Mouse (Mus musculus) ES-E14 (cell line): ENCODE measurements around the gene Ccdc9. TPM values are rescaled to one million over a fixed set of nuclear protein-coding genes. Genes with fewer than 3 reads are reported as not detected.

Experiments
- DNase-seq: peaks from one replicate; pipeline ENCODE4 v3.0.0-alpha.2; 2013; ENCODE audit warnings: low read depth, low spot score
- H3K27ac ChIP-seq: 2 replicates; pipeline ENCODE4 v1.5.1; 2012; ENCODE audit warnings: low read depth, mild to moderate bottlenecking, low read length, moderate library complexity, mixed read lengths; ENCODE audit not compliant: poor library complexity, insufficient read depth, severe bottlenecking
- H3K36me3 ChIP-seq: 2 replicates; pipeline ENCODE4 v1.6.1; 2012; ENCODE audit warnings: mild to moderate bottlenecking, low read length, moderate library complexity, mixed read lengths; ENCODE audit not compliant: control insufficient read depth, poor library complexity, insufficient read depth, severe bottlenecking
- H3K4me1 ChIP-seq, 2 experiments: fragments of 150-350 bp in 1 of 2; sonication (generic) in 1 of 2; 2 replicates each; pipeline ENCODE4 v1.6.1; 2012; ENCODE audit warnings: low read length in 2 of 2, mild to moderate bottlenecking in 1 of 2, mixed read lengths in 1 of 2; ENCODE audit not compliant: control insufficient read depth in 2 of 2, insufficient read depth in 2 of 2, poor library complexity in 1 of 2
- H3K4me3 ChIP-seq, 2 experiments: fragments of 150-350 bp in 1 of 2; sonication (generic) in 1 of 2; 2 replicates each; pipeline ENCODE4 v1.5.1; 2012; ENCODE audit warnings: low read length in 2 of 2, low read depth in 1 of 2, mild to moderate bottlenecking in 1 of 2, mixed read lengths in 1 of 2; ENCODE audit not compliant: insufficient read depth in 1 of 2, poor library complexity in 1 of 2, severe bottlenecking in 1 of 2
- H3K9ac ChIP-seq: 2 replicates; pipeline ENCODE4 v1.6.1; 2012; ENCODE audit warnings: low read depth, mild to moderate bottlenecking, low read length, mixed read lengths; ENCODE audit not compliant: poor library complexity, insufficient read depth, severe bottlenecking
- H3K9me3 ChIP-seq: fragments of 150-350 bp; sonication (generic); 2 replicates; pipeline ENCODE4 v1.6.1; 2012; ENCODE audit warnings: low read depth, mild to moderate bottlenecking, low read length; ENCODE audit not compliant: control insufficient read depth, insufficient read depth
- CHD2 ChIP-seq: IDR thresholded peaks from 2 replicates; pipeline ENCODE4 v1.6.1; 2014; ENCODE audit warnings: mild to moderate bottlenecking, low read depth, low read length, inconsistent platforms
- HCFC1 ChIP-seq: IDR thresholded peaks from 2 replicates; pipeline ENCODE4 v1.6.1; 2012; ENCODE audit warnings: low read length, inconsistent platforms, borderline replicate concordance; ENCODE audit not compliant: insufficient read depth
- MAFK ChIP-seq: IDR thresholded peaks from 2 replicates; pipeline ENCODE4 v1.6.1; 2014; ENCODE audit warnings: mild to moderate bottlenecking, low read depth, low read length, inconsistent platforms; ENCODE audit not compliant: insufficient read depth
- ZC3H11A ChIP-seq: IDR thresholded peaks from 2 replicates; pipeline ENCODE4 v1.6.1; 2012; ENCODE audit warnings: low read depth, mild to moderate bottlenecking, inconsistent platforms, low read length, borderline replicate concordance
- ZNF384 ChIP-seq: IDR thresholded peaks from 2 replicates; pipeline ENCODE4 v1.6.1; 2012; ENCODE audit warnings: low read depth, low read length, inconsistent platforms
- in situ Hi-C, 2 experiments: fragments of 600-800 bp; cut with MboI; formaldehyde crosslinking; loops; one replicate each; pipeline ENCODE4 v1.15.1; 2025; ENCODE audit warnings: low sequenced_read_pairs in 2 of 2, inconsistent platforms in 1 of 2; ENCODE audit not compliant: unreplicated experiment in 2 of 2
- total RNA-seq: library from RNA; depleted of rRNA; stranded (reverse); fragments of 300-350 nt; gene quantifications from 2 replicates; pipeline ENCODE4 v1.2.3, GENCODE M21; 2012

Gene Ccdc9
- total RNA-seq, 1 experiment, result 53.9 TPM

GRCm38 (mm10) chr7:16324661-16325060, 38.1 kb upstream of the Ccdc9 start:
- H3K4me3 ChIP-seq, result no peak overlapping the region
- no peak for DNase-seq
- TF ChIP-seq ZNF384 (no peak), CHD2 (no peak), ZC3H11A (no peak), HCFC1 (no peak), MAFK (no peak)
- H3K4me1 ChIP-seq, result peaks cover 0 to 12% of the 10 kb centered on the region in 2 experiments; a peak in 1 of 4 replicates
- H3K9ac ChIP-seq, result no peak overlapping the region
- in situ Hi-C loops, result no loop called here
- H3K36me3 ChIP-seq, result peaks cover 32% of the 10 kb centered on the region
- no peaks in the 10 kb centered on the region for H3K9me3 ChIP-seq
- H3K27ac ChIP-seq, result no peak overlapping the region

- no peak for DNase-seq
- Histone ChIP-seq H3K9ac (no peak overlapping the region), H3K4me3 (no peak overlapping the region), H3K27ac (no peak overlapping the region), H3K4me1 (peaks cover 0 to 6% of the 10 kb centered on the region in 2 experiments; a peak in 2 of 4 replicates), H3K9me3 (no peaks in the 10 kb centered on the region), H3K36me3 (peaks cover 21% of the 10 kb centered on the region)
- in situ Hi-C loops, result no loop called here
- TF ChIP-seq HCFC1 (no peak), ZC3H11A (no peak), MAFK (no peak), ZNF384 (no peak), CHD2 (no peak)
These were observed 33.9 kb upstream of the Ccdc9 start for GRCm38 (mm10) chr7:16320479-16320878.

- H3K4me1 ChIP-seq, result peaks cover 3 to 10% of the 10 kb centered on the region in 2 experiments; a peak in 2 of 4 replicates
- H3K27ac ChIP-seq, result no peak overlapping the region
- H3K9me3 ChIP-seq, result no peaks in the 10 kb centered on the region
- in situ Hi-C loops, result no loop called here
- peaks cover 21% of the 10 kb centered on the region for H3K36me3 ChIP-seq
- TF ChIP-seq MAFK, result no peak
- no peak for TF ChIP-seq ZNF384
- TF ChIP-seq ZC3H11A, result no peak
- H3K4me3 ChIP-seq, result no peak overlapping the region
- no peak for DNase-seq
- no peak overlapping the region for H3K9ac ChIP-seq
These were observed 32.6 kb upstream of the Ccdc9 start for GRCm38 (mm10) chr7:16319216-16319615.

- Histone ChIP-seq H3K9me3 (no peaks in the 10 kb centered on the region), H3K4me1 (peaks cover 3 to 14% of the 10 kb centered on the region in 2 experiments; a peak in 2 of 4 replicates), H3K27ac (peak overlapping the region; percentile 4; the same call in 1 of the 2 replicates), H3K4me3 (peak overlapping the region; percentile 14 to 44; a peak in 3 of 4 replicates), H3K36me3 (peaks cover 21% of the 10 kb centered on the region), H3K9ac (peak overlapping the region; percentile 42; the same call in 1 of the 2 replicates)
- TF ChIP-seq HCFC1 (no peak), ZC3H11A (no peak), CHD2 (no peak), ZNF384 (no peak), MAFK (no peak)
- no peak for DNase-seq
- in situ Hi-C loops, result no loop called here
These were observed 30.5 kb upstream of the Ccdc9 start for GRCm38 (mm10) chr7:16317094-16317493.

- Histone ChIP-seq H3K4me3 (no peak overlapping the region), H3K27ac (no peak overlapping the region; the same call in 1 of the 2 replicates), H3K36me3 (peaks cover 21% of the 10 kb centered on the region), H3K9ac (no peak overlapping the region), H3K4me1 (peaks cover 3 to 21% of the 10 kb centered on the region in 2 experiments; a peak in 2 of 4 replicates), H3K9me3 (no peaks in the 10 kb centered on the region)
- peak; percentile 73; the same call in 1 of the 2 replicates for TF ChIP-seq ZNF384
- TF ChIP-seq ZC3H11A, result no peak
- DNase-seq, result no peak
- in situ Hi-C loops, result no loop called here
These were observed 28.7 kb upstream of the Ccdc9 start for GRCm38 (mm10) chr7:16315222-16315759.
